Mouse (Mus musculus): ENCODE results near the gene Tekt5.

- TF ChIP-seq GATA1 (IDR thresholded peaks at IDR 0.05; ENCODE audit: borderline replicate concordance, low read length) (no peak), FLI1 (IDR thresholded peaks at IDR 0.05; ENCODE audit: low read length) (no peak)
Measured at GRCm38 (mm10) chr16:10443723-10444122, 48.4 kb upstream of the Tekt5 start.
